Mouse (Mus musculus) right cerebral cortex, postnatal 36 days (tissue): ENCODE measurements around the gene Dock10.
A peak's percentile ranks its signal among the peaks of the same experiment; 100 is the strongest.

Source experiments
- DNase-seq, 2 experiments: peaks; one replicate each; pipeline ENCODE4 v3.0.0; 2022; ENCODE audit warnings: low spot score in 2 of 2, mixed read lengths in 1 of 2

Gene Dock10

DNA sequence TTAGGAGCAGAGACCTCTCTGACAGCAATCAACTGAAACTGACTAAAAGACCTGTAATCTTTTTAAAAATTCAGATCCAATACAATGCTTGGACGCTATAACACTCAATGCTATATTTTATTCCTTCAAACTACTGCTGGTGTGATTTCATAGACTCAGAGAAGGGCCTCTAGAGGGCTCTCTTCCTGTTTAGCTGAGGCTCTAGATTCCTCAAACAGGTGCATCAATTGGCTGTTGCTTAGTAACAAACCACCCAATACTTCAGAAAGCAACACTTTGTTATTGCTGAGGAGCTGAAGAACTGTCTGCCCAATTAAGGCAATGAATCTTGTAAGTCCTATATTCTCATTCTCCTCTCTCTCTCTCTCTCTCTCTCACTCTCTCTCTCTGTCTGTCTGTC lies 30.1 kb downstream of the Dock10 start:
- no peak for DNase-seq

DNA sequence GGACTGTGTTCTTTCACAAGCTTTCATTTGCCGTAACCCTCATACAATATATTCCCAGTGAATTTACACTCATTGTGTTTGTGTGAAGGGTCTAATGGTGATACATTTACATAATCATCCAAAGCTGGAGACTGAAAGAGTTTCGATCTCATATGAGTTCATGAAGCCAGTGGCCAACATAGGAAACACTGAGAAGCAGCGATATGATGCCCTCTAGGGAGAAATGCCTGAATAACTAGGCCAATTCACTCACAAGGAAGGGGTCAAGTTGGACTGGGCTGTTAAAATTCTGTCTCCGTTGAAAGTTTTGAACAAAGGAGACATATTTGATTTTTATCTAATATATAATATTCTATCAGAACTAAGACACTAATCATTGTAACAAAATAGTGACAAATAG lies 30.9 kb downstream of the Dock10 start:
- DNase-seq = no peak

DNA sequence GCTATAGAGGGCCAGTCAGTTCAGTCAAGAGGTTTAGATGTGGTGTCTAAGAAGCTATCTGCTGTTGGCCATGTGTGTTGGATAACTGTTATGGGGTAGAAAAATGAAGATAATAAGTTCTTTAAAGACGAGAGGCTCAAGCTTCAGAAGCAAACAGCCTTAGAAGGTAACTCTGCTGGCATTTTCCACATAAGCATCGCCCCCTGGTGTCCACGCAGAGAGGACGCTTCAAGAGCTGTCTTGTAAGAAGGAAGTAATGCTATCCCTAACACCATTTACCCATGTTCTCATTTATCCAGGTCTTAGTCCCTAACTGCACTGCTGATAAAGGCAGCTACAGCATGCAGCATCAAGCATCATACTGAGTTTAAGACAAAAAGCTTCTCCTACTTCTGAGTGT lies 35.7 kb downstream of the Dock10 start:
- DNase-seq = peak; percentile 8 to 9

DNA sequence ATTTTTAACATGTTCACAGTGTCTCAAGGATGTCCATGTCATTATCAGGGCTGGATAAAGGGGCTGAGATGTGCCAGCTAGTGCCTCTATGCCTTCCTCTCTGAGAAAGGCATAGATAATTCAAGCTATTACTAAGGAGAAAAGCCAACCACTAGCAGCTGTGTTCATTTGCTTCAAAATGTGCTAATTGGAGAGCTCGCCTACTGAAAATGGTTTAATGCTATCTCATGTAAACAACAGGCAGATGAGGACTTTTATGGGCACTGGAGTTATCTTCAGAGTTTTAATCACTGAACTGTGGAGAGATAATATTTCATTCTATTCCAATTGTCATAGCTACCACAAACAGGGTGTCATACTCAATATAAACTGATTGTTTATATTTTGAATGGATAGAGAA lies 36.3 kb downstream of the Dock10 start:
- DNase-seq = no peak

DNA sequence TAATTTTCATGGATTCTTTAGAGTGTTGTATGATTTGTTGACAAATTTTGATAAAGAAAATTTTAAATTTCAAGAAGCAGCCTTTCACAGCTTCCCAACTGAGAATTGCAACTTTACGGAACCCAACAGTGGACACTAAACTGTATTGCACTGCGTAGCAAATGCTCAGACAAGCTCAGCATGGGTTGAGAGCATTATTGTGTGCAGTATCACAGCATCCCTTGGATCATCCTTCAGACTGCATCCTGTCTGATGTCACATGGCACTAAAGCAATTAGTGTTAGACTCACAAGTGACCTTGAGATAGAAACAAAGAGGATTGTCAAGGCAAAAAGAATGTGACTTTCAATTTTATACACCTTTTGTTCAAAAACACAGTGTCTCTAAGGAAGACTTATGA lies 37.1 kb downstream of the Dock10 start:
- no peak for DNase-seq

DNA sequence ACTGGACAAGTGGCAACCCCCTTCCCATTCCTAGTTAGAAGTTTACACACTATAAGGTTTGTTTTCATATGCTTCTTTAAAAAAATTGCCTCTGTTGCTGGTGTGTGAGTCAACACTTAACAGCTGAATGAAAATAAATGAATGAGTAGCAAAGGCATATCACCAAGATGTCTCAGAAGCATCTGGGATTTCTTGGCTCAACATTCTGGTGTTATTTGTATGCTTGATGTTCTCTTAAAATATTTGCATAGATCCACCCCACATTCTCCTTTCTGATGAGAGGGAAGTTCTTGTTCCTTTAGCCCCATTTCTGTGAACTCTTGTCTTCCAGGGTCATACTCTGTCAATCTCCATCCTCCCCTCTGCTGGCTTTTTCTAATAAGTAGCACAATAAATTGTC lies 38.2 kb downstream of the Dock10 start:
- DNase-seq = no peak

DNA sequence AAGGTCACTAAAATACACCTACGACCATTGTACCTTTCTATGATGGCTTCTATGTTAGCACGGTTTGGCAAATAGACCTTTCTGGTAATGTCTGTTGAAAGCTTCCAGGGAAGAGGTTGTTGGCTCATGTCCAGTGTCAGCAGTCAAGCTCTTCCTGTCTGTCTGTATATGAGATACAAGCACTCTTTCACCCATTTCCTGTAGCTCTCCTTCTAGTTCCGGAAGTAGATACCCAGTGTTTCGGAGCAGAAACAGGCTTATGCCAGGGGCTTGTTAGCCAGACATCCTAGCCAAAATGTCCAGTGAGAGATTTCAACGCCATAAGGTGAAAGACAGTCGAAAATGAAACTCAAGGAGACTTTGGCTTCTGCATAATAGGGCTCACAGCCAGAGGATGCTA lies 38.9 kb downstream of the Dock10 start:
- DNase-seq = no peak

DNA sequence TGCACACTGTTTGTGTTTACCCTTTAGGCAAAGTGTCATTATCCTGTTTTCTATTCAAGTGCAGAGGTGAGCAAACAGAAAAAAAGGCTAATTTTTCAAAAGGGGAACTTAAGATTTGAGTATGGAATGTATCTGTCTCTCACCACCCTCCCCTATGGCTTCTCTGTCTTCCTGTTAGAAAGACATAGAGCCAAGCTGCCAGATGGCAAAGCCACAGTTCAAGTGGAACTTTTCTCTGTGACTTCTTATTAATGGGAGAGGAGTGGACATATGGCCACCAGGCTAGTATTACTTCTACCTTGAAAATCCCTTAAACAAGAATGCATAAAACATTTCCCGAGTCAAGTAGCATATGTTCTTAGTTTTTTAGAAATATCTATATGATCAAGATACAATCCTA lies 39.7 kb downstream of the Dock10 start:
- no peak for DNase-seq

DNA sequence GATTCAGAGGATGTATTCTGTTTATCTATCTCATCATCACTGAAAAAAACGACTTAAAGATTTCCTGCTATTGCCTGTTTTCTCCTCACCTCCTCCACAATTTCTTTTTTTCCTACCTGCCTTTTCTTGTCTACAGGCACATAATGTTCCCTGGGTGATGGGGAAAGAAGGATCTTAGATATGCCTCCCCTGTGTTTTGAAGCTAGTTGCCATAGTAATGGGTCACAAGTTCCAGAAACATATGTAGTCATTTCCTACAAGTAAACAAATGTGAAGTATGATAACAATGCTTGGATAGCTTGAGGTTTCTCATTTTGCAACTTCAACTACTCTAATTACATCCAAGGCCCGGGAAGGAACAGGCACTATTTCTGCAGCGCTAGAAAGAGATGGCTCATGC lies 42.4 kb downstream of the Dock10 start:
- no peak for DNase-seq

DNA sequence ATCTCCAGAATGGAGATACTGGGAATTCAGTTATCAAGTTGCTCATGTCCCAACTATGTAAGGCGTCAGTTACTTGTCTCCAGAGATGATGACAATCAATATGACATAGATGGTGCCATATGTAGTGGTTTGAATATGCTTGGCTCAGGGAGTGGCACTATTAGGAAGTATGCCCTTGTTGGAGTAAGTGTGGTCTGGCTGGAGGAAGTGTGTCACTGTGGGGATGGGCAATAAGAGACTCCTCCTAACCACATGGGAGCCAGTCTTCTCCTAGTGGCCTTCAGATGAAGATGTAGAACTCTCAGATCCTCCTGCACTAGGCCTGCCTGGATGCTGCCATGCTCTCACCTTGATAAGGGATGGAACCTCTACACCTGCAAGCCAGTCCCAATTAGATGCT lies 44.4 kb downstream of the Dock10 start:
- no peak for DNase-seq

DNA sequence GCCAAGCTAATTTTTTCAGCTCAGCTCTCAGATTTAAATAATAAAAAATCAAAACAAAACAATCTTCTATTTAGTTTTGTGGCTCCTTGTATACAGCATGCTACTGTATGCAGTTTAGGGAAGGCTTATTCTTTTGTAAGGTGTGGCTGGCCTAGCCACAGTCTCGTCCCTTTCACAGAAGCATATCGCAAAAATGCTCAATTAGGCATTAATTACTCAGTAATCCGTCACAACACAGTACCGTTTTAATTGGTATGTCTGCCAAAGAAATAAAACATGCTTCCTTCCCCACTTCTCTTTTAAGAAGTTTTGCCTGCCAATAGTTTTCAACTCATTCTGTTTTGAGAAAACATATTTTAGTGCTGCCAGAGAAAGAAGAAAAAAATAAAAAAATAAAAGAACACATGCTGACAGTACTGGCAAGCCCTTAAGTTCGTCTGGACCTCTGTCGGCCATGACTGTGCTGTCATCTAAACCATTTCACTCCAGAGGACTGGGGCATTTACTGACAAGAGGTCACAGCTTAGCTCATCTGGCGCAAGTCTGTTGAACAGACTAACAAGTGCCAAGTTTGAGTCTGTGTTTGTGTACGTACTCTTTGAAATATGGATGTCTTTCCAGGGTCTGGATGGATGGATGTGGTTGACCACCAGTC lies 47.6 kb downstream of the Dock10 start:
- DNase-seq = no peak

DNA sequence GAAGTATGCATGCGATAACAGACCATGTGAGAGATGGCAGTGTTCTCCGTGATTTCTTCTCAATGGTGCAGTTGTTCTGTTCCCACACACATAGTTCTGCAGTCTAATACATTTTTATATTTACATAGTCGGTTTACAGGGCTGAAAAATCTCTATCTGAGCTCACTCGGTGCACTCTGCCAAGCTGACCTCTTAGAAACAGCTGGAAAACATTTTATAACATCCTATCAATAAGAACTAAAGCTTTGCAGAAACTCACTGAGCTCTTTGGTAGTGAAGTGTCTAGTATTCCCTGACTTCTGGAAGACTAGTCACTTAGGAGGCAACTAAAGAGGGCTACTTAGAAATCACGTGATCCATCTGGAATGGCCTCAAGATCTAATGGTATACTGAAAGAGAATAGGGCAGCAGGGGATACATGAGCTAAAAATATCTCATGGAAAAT lies 48.2 kb downstream of the Dock10 start:
- no peak for DNase-seq

DNA sequence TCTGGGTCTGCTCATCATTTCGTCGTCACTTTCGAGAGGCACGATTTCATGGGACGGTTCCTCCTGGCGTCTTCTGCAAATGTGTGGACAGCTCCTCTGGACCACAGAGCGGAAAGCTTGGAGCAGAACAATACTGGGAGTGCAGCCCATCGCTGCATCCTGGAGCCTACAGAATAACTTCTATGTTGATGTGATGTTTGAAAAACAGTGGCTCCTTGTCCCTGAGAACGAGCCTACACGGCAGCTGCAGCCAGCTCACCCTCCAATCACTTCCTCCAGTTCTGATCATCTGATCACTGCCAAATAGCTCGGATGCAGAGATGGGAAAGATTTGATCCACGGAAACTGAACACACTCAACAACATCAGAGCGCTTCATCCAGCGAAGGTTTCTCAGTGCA lies 49.0 kb downstream of the Dock10 start:
- DNase-seq = peak; percentile 6 to 18

DNA sequence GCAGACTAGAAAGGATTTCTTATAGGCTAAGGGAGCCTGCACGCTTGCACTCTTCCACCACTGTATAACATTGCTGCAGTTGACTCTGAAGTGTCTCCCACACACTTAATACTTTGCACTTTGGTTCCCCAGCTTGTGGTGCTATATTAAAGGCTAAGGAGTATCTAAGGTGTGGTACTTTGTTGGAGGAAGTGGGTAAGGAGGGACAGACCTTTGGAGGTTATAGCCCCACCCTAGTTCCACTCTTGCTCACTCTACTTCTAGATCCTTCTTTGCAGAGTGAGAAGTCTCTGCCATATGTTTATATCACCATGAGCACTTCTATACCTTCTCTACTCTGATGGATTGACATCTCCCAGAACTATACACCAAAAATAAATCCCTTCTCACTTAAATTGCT lies 55.0 kb downstream of the Dock10 start:
- DNase-seq = no peak

DNA sequence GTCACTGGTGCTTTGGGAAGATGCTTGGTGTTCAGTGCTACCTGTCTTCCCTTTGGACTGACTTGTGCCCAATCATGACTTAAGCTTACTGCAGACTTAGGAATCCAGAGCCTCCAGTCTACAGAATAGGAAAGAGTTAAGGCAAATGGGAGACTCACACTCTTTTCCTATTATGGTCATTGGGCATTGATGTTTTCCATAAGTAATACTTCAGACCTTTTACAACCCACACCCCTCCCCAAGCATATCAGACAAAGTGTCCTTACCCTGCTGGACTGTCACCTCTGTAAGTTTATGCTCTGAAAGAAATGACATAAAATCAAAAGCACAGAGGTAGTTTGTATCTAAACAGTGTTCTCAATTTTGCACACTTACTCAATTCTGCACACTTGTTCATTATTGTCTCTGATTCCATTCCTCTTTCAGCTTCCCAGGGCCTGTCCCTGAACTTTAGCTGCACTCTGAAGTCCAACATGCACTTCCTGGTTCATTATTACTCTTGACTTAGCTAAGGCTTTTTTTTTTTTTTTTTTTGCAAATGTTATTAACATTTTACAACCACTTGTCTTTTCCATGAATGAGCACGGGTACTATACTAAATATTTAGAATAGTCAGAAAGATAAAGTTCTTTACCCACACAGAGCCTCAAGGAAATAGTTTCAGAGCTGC lies 82.2 kb downstream of the Dock10 start:
- no peak for DNase-seq

DNA sequence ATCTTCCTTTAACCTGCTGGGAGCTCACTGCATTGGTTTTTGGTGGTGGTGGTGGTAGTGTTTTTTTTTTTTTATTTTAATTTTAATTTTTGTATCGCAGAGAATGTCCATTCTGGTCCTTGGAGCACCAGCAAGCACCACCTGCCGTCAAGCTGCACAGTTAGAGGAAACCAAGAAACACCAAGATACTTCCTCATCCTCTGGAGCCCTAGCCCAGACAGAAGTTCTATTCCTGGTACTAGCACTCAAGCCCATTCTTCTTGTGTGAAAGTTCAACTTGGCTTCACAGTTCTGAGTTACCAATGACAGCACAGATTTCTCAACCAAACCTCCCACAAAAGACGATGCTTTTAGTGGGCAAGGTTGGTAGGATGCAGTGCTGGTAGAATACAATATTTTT lies 86.6 kb downstream of the Dock10 start:
- DNase-seq = no peak

DNA sequence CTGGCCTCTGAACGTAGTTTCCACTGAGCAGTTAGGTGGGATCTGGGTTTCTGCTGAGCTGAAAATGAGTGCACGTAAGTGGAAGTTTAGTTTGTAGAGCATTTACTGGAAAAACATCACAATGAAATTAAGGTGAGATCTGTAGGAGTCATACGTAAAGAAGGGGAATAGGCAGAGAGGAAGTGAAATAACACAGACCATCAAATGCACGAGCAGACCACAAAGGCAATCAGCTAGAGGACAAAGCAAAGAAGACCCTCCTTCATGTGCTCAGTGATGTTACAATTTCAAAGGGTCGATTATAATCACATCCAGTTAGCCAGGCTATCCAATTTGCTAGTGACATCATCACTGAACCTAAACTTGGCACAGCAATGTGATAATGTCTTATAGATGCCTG lies 87.3 kb downstream of the Dock10 start:
- DNase-seq = no peak

DNA sequence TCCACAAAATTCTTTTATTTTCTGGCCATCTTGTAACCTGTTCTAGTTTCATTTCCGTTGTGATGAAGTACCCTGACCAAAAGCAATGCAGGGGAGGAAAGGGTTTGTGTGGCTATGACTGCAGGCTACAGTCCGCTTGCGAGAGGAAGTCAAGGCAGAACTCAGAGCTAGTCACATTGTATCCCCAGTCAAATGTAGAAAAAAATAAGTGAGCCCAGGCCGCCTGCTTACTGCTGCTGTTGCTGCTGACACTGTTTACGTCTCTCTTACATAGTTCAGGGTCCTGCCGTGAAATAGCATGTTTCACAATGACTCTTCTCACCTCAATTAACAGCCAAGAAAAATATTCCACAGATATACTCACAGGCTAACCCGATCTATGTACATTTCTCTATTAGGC lies 87.9 kb downstream of the Dock10 start:
- no peak for DNase-seq

DNA sequence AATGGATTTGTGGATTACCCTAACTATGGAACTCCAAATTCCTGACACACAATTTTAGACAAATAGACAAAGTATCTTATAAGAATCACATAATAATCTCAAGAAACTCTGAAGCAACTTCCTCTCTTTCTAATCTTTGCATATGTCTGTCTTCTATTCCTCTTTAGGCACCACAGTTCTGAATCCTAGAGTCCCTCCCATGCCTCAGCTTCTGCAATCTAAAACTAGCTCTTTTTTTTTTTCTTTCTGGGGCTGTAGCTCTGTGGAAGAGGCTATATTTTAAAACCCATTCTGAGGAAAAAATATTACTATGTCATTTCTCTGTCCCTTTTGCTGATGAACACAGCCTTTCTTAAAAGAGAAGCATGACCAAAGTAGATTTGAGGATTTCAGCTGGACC lies 92.6 kb downstream of the Dock10 start:
- no peak for DNase-seq

DNA sequence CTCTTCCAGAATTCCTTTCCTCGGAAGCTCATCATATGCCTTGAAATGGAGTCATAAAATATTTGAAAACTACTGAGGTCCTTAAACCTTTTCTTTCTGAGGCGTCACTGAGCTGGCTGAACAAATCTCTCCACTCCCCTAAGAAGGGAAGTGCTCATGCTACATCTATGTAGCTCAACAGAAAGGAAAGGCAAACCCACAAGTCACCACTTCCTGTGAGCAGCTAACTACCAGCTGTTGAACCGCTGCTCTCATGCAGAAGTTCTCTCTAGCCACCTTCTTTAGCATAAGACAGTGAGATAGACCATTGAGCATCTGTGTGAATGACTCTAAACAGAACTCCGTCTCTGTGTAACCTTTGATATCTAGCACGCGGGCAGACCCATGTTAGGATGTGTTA lies 93.2 kb downstream of the Dock10 start:
- no peak for DNase-seq

DNA sequence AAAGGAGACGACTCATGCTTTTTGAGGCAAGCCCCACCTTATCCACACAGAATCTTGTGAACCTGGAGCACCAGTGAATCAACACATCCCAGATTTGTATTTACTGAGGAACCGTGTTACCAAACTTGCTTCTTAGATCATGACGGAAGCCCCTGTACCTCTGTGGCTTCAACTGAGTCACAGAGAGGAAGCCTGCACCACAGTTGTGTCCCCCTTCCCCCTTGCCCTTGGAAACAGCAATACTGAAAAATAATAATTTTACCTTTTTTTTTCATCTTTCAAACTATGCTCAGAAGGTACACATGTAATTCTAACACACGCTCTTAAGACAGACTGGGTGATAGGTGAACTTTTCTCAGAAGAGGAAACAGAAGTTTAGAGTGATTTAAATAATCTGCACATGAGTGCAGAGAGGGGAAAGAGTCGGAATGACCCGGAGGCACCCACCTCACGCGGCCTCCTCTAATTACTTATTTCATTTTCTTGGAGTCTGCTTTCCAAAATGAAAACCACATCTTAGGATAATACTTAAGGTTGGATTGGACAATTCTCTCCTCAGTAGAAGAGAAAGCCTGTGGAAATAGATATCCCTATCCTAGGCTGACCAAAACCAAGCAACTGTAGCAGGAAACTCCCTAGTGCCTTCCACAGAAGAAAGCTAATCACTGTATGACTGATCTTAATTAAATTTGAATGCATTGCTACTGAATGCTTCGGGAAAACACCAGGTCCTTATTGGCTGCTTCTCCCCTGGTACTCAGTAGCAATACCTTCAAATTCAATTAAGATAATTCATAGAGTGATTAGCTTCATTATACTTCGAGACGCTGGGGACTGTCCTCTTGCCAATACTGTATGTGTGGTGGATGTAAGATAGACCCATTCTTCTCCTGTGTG lies 96.6 kb downstream of the Dock10 start:
- DNase-seq = no peak

DNA sequence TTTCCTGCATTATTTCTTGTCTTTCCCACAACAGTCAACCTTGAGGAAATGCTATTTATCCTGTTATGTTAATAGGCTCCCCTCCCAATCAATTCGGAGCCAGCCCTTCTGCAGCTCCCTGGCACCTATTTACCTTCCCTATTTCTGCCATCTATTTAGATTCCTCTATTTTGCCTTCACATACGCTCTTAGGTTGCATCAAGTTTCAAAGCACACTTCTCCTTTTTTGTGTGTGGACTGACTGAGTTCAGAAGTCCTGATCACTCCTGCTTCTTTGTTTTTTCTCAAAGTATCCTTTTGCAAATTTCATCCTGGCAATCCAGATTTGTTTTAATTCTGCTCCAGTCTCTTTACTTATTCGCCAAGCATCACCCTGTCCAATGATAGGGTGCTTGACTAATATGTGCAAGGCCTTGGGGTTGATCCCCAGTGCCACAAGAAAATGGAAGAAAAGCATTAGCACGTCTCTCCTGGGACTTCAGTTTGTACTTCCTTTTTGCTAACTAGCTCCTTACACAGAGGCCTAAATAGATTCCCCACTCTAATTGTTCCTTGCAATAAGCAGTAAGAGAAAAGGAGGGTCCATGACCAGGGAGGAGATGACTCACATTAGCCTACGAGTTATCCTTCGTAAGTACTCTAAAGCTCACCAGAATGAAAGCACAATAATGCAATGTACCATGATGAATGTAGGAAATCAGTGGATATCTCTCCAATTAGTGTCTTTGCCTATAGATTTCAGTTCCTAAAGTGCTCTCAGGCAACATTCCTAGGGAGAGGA lies 98.7 kb downstream of the Dock10 start:
- no peak for DNase-seq
